20 mouse cellular contexts compared by ENCODE assay signal in the genomic region with DNA sequence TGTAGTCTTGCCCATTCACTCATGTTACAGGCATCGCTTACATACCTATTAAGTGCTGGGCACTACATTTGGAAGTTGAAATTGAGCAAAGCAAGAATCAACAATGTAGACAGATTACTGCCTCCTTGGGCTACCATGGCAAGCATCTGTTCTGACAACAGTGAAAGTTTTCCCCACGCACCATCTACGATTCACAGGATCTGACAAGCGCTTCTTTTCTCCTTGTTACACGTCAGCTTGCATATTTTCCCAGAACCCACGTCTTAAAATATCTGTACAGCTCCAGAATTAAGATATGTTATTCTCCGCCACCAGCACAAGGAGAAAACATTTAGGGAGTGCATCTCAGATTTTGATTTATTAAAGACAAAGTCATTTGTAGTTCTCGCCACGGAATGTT.
DNase-seq lines count a peak whose midpoint lies in the region; ATAC-seq lines count a peak whose summit lies in the region.
"Had no signal": no experiment of that assay in that cellular context is flagged by ENCODE, and none has a peak within 500 bp of the region (broad histone marks: within the 10 kb centered on the region; RNA-seq: fewer than 3 reads in every experiment).

No protein-coding gene starts in this region.

- no peak for DNase-seq in frontal cortex, postnatal 25 days (ENCODE audit: low spot score in 2 of 2)
- DNase-seq in left cerebral cortex, postnatal 14 days (ENCODE audit: low spot score in 2 of 2), result peak; percentile 13 to 39
- DNase-seq in left cerebral cortex, postnatal 4 days, result no peak
- peak; percentile 17 to 28 for DNase-seq in right cerebral cortex, adult 2 months (ENCODE audit: low spot score in 2 of 2)
- no peak for DNase-seq in right cerebral cortex, postnatal 4 days
- DNase-seq in telencephalon, adult 2 months (ENCODE audit: low read depth, low spot score), result peak; percentile 46
- DNase-seq in kidney, adult 8-10 months, result no peak
- DNase-seq: adrenal gland, postnatal 10 days; adrenal gland, postnatal 36 days; cerebellum, adult 11 months; cerebellum, adult 2 months; cerebellum, adult 9-11 months; cerebellum, postnatal 25 days; forebrain, postnatal 0 days; gastrocnemius, postnatal 25 days; heart, adult 2 months; heart, postnatal 14 days; heart, postnatal 4 days had no signal

- ATAC-seq in frontal cortex, adult (ENCODE audit: low TSS enrichment), result peak; percentile 92
- ATAC-seq: forebrain, embryonic 14.5 days; forebrain, postnatal 0 days had no signal

- intact Hi-C loops in left cerebral cortex, postnatal 14 days (cut with DNase I), result no loop called here
- intact Hi-C loops in left cerebral cortex, postnatal 4 days (cut with DNase I), result no loop called here

Comparison
In these comparisons a context has a peak if more than half of its experiments do, and no peak if none do; other contexts are left out.
1. DNase-seq: peak in left cerebral cortex, postnatal 14 days (2 of 2), right cerebral cortex, adult 2 months (2 of 2) and telencephalon, adult 2 months (single experiment); none in frontal cortex, postnatal 25 days (0 of 2), left cerebral cortex, postnatal 4 days (single experiment), right cerebral cortex, postnatal 4 days (single experiment) and kidney, adult 8-10 months (0 of 2).